Mouse (Mus musculus) cerebellum, postnatal 36 days (tissue): ENCODE measurements at regions not wholly inside any gene's neighbourhood (a gene's known extent, or its start where the extent isn't known, plus 50 kb on each side); places are given as distances from the start of the nearest gene placed in this dataset.
"Not testable (repeated sequence)": the region's sequence is repeated elsewhere in the genome, so short reads cannot be mapped to it uniquely, and the experiment has no call there.

ENCODE experiments used
- DNase-seq, 2 experiments: peaks; one replicate each; pipeline ENCODE4 v3.0.0; 2021 to 2022; ENCODE audit warnings: mixed read lengths in 2 of 2

- peak; percentile 33 to 38 for DNase-seq
Measured at GRCm38 (mm10) chr10:7390239-7391091, 83.0 kb downstream of the Ulbp1 start.

- DNase-seq = not testable (repeated sequence)
Measured at GRCm38 (mm10) chr10:7358791-7359190, 114.6 kb downstream of the Ulbp1 start.

- DNase-seq = not testable (repeated sequence)
Measured at GRCm38 (mm10) chr10:7344290-7344689, 129.1 kb downstream of the Ulbp1 start.

GRCm38 (mm10) chr10:7343736-7344135, 129.7 kb downstream of the Ulbp1 start:
- DNase-seq = not testable (repeated sequence)

GRCm38 (mm10) chr10:7333077-7333747, 121.2 kb upstream of the Cnksr3 start:
- peak; percentile 76 to 86 for DNase-seq

GRCm38 (mm10) chr10:7328262-7328661, 116.2 kb upstream of the Cnksr3 start:
- DNase-seq = no peak

GRCm38 (mm10) chr10:7327046-7327445, 115.0 kb upstream of the Cnksr3 start:
- DNase-seq = peak; percentile 70 to 71

GRCm38 (mm10) chr10:7325074-7325473, 113.0 kb upstream of the Cnksr3 start:
- no peak for DNase-seq

GRCm38 (mm10) chr10:7323258-7323657, 111.2 kb upstream of the Cnksr3 start:
- peak; percentile 68 for DNase-seq

GRCm38 (mm10) chr10:7309927-7310326, 97.9 kb upstream of the Cnksr3 start:
- DNase-seq = peak; percentile 50 to 58

GRCm38 (mm10) chr10:7305881-7306280, 93.8 kb upstream of the Cnksr3 start:
- DNase-seq = not testable (repeated sequence)

GRCm38 (mm10) chr10:7298377-7298776, 86.3 kb upstream of the Cnksr3 start:
- DNase-seq = no peak

GRCm38 (mm10) chr10:7295921-7296320, 83.9 kb upstream of the Cnksr3 start:
- DNase-seq = no peak

- no peak for DNase-seq
Measured at GRCm38 (mm10) chr10:7293203-7293602, 81.2 kb upstream of the Cnksr3 start.

- DNase-seq = no peak
Measured at GRCm38 (mm10) chr10:7289773-7290411, 77.9 kb upstream of the Cnksr3 start.

GRCm38 (mm10) chr10:7285112-7285905, 73.3 kb upstream of the Cnksr3 start:
- peak; percentile 53 to 62 for DNase-seq

GRCm38 (mm10) chr10:7280429-7280828, 68.4 kb upstream of the Cnksr3 start:
- DNase-seq = no peak

- DNase-seq = no peak
Measured at GRCm38 (mm10) chr10:7278820-7279219, 66.8 kb upstream of the Cnksr3 start.

GRCm38 (mm10) chr10:7275357-7275756, 63.3 kb upstream of the Cnksr3 start:
- DNase-seq = no peak

- DNase-seq = no peak
Measured at GRCm38 (mm10) chr10:7274422-7274821, 62.4 kb upstream of the Cnksr3 start.

- DNase-seq = no peak
Measured at GRCm38 (mm10) chr10:7271156-7271555, 59.1 kb upstream of the Cnksr3 start.

- DNase-seq = peak; percentile 85 to 92
Measured at GRCm38 (mm10) chr10:7268386-7269033, 56.5 kb upstream of the Cnksr3 start.
